Mouse (Mus musculus) ES-Bruce4 (cell line): ENCODE data around the gene BC017158.

Source experiments
- CTCF ChIP-seq: IDR thresholded peaks from one replicate; pipeline ENCODE4 v1.8.1; 2011; ENCODE audit warnings: low read depth, low read length
- EP300 ChIP-seq: IDR thresholded peaks from 2 replicates; pipeline ENCODE4 v1.6.1; 2011; ENCODE audit warnings: low read depth, low read length; ENCODE audit not compliant: insufficient read depth
- POLR2A ChIP-seq: IDR thresholded peaks from one replicate; pipeline ENCODE4 v1.8.1; 2011; ENCODE audit warnings: low read length; ENCODE audit not compliant: insufficient read depth

GRCm38 (mm10) chr7:128231741-128232140 is 66.2 kb downstream of the BC017158 start:
- TF ChIP-seq EP300 = 0 out of 2 replicates have a peak, but pooled peaks have one; percentile 43
- TF ChIP-seq POLR2A = no peak
- no peak for TF ChIP-seq CTCF
